Mouse (Mus musculus) bone marrow macrophage, adult 2 months (primary cell): ENCODE results near the gene Prkar1b. TPM values are rescaled to one million over a fixed set of nuclear protein-coding genes. Genes with fewer than 3 reads are reported as not detected.
A peak's percentile ranks its signal among the peaks of the same experiment; 100 is the strongest.

Experiments used
- H3K27ac ChIP-seq: 2 replicates; pipeline ENCODE4 v1.5.1; 2012; ENCODE audit warnings: low read depth, low read length; ENCODE audit not compliant: insufficient read depth
- H3K4me1 ChIP-seq: 2 replicates; pipeline ENCODE4 v1.6.1; 2012; ENCODE audit warnings: low read length; ENCODE audit not compliant: control insufficient read depth, insufficient read depth
- H3K4me3 ChIP-seq: 2 replicates; pipeline ENCODE4 v1.5.1; 2012; ENCODE audit warnings: mild to moderate bottlenecking, low read length, moderate library complexity; ENCODE audit not compliant: insufficient read depth
- CTCF ChIP-seq: IDR thresholded peaks from 2 replicates; pipeline ENCODE4 v1.5.1; 2012; ENCODE audit warnings: low read depth, mild to moderate bottlenecking, low read length, moderate library complexity
- POLR2A ChIP-seq: IDR thresholded peaks from 2 replicates; pipeline ENCODE4 v1.6.1; 2012; ENCODE audit warnings: mild to moderate bottlenecking, low read depth, low read length, borderline replicate concordance
- polyA plus RNA-seq: library from polyadenylated mRNA; stranded (reverse); fragments of >200 nt; gene quantifications from 2 replicates; pipeline ENCODE4 v1.2.4, GENCODE M21; 2012; ENCODE audit not compliant: missing spikeins, insufficient read depth, insufficient read length

The Prkar1b gene
- polyA plus RNA-seq, 1 experiment, result 2.1 TPM

DNA sequence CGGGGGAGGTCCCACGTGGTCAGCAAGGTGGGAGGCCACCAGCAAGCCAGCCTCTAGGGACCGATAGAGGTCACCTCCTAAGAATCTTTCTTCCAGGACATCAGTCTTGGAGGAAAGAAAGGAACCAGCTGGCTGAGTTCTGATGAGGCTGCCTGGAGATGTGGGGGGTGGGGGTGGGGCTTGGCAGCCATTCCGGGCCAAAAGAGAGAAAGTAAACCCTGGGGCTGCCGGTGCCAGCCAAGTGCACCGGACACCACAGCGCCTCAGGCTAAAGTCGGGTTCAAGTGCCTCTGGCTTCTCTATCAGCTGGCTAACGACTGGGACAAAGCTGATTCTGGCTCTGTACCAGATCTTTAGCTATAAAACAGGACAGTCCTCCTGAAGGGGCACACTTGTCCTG is 74.0 kb downstream of the Prkar1b start:
- TF ChIP-seq POLR2A (no peak), CTCF (no peak)
- Histone ChIP-seq H3K4me3 (no peak overlapping the region), H3K27ac (no peak overlapping the region), H3K4me1 (no peaks in the 10 kb centered on the region)

DNA sequence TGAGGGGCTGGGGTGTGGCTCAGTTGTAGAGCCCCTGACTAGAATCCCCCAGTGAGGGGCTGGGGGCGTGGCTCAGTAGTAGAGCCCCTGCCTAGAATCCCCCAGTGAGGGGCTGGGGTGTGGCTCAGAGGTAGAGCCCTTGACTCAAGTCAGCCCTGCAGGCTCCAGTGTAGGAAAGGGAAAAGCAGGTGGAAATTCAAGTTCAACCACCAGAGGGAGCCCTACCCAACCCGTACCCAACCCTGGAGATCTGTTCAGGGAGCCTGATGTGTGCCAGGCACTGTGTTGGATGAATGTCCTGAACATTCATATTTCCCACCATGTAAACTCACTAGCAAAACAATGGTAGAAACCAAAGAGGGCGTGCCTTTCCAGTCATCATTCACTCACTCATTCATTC is 74.7 kb downstream of the Prkar1b start:
- no peak overlapping the region for H3K4me3 ChIP-seq
- H3K4me1 ChIP-seq, result no peaks in the 10 kb centered on the region
- no peak overlapping the region for H3K27ac ChIP-seq
- TF ChIP-seq POLR2A, result no peak
- TF ChIP-seq CTCF, result peak; percentile 55

DNA sequence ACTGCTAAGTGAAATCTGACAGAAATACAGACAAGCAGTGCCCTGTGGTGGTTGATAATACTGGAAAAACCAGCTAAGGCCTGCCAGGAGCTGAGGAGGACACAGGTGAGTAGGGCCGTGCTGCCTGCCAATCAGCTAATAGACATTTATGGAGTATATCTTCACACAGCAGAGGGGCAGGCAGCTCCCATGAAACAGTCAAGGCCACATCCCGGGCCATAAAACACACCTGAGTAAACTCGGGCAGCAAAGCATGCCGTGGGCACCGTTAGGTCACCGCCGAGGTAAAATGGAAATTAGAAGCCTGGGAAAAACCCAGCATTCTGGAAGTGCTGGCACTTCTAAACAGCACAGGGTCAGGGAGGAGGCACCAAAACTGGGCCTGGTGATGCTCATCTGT is 75.8 kb downstream of the Prkar1b start:
- Histone ChIP-seq H3K27ac (no peak overlapping the region), H3K4me3 (no peak overlapping the region), H3K4me1 (no peaks in the 10 kb centered on the region)
- no peak for TF ChIP-seq POLR2A
- no peak for TF ChIP-seq CTCF

DNA sequence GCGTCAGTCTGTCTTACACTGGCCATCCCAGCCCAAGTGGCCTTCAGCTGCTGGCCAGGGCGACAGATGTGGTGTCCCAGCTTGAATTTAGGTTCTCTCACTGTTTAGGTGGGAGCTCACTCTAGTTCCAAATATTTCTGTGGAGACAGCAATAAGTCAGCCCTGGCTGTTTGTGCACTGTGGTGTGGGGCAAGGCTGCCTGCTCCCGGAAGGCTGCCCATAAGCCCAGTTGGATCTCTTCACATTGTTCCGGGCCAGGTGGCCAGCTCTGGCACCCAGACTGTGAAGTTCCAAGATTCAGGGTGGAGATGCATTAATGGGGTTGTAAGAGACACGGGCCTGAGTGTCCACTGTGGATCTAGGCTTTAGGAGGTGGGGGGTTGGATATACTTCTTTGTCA is 76.9 kb downstream of the Prkar1b start:
- TF ChIP-seq CTCF (no peak), POLR2A (no peak)
- no peak overlapping the region for H3K27ac ChIP-seq

DNA sequence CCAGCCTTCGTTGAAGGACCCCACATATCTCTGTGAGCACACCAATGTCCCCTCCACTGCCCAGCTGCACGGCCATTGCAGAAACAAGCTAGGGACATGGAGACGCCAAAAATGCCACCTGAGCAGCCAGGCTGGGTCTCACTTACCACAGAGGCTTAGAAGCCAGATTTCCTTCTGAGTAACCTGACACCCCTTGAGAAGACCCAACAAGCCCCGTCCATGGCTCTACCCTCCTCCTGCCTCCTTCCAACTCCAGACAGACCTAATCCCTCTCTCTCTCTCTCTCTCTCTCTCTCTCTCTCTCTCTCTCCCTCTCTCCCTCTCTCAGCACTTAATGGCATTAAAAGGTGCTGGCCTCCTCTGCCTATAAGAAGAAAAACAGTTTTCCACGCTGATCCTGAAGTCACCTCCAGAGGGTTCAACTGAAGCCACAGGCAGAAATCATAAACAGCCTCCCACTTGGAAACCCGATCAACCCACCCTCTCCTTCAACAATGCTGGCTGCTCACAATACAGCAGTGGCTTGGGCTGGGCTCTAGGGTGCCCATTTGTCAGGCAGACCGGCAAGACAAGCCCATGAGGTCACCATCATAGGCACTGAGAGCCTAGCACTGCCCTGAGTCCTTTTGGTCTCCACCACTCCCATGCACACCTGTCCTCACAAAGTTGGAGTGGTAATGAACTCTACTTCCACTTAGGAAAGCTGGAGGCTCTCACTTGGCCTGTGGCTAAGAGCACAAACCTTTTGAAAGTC is 82.8 kb downstream of the Prkar1b start:
- TF ChIP-seq POLR2A, result no peak
- Histone ChIP-seq H3K4me1 (no peaks in the 10 kb centered on the region), H3K27ac (no peak overlapping the region), H3K4me3 (no peak overlapping the region)

More for the DNA sequence above, 76.9 kb downstream of the Prkar1b start:
- H3K4me3 ChIP-seq, result no peak overlapping the region
- H3K4me1 ChIP-seq, result no peaks in the 10 kb centered on the region

DNA sequence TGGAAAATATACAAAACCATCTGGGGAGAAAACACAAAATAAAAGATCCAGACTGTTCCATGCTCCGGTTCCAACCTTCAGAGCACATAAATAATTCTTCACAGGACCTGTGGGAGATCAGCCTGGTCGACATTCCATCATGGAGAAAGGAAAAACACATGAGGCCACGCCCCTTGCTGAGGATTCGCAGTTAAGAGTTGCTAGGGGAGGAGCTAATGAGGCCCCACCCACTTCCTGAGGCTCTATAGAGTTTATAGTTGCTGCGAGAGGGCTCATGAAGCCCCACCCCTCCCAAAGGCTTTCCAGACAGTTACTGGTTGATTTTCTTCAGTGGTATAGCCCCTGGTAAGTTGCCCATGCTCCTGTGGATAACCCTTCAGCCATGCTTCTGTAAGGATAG is 85.2 kb downstream of the Prkar1b start:
- peaks cover 15% of the 10 kb centered on the region for H3K4me1 ChIP-seq
- TF ChIP-seq POLR2A (no peak), CTCF (no peak)
- H3K27ac ChIP-seq, result no peak overlapping the region
- H3K4me3 ChIP-seq, result no peak overlapping the region

DNA sequence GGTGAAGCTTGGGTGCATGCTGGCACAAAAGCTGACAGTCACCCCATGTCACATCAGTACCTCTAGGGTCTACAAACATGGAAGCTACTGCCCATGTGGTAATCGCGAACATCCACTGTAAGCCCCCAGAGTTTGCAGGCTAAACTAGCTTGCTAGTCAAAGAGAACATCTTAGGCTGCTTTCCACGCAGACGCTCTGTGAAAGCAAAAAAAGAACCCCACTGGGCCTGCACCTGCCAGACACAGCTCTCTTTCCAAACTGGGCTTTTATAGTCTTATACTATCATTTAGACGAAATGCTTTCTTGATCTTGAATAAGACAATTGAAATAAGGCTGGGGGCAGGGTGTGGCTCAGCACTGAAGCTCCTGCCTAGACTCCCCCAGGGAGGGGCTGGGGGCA is 88.1 kb downstream of the Prkar1b start:
- no peak overlapping the region for H3K4me3 ChIP-seq
- no peak overlapping the region for H3K27ac ChIP-seq
- no peak for TF ChIP-seq CTCF
- peaks cover 30% of the 10 kb centered on the region for H3K4me1 ChIP-seq

DNA sequence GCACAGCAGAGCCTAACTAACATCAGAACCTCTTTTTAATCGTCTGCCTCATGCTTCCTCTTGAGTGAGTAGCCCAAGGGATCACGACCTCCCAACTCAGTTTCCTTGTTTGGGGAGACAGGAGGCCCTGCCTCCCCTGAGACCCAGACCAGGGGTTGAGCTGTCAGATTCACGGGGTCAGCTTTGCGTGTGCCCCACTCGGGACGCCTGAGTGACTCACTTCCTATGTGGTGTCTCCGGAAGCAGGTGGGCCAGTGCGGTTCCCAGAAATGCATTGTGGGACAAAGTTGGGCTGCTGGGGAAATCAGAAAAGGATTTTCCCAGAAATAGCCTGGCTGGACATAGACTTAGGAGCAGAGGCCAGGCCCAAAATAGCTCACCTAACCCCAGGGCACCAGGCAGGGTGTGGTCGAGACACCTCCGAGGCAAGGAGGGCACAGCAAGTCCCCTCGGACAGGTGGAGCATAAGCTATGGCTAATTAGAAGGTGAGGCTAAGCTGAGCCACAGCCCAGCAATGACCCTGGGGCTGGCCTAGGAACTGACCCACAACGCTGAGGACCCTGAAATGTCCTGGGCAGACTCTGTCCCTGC is 89.2 kb downstream of the Prkar1b start:
- H3K27ac ChIP-seq, result 0 out of 2 replicates have a peak overlapping the region, but pooled peaks have one; percentile 25
- TF ChIP-seq CTCF (no peak), POLR2A (no peak)

DNA sequence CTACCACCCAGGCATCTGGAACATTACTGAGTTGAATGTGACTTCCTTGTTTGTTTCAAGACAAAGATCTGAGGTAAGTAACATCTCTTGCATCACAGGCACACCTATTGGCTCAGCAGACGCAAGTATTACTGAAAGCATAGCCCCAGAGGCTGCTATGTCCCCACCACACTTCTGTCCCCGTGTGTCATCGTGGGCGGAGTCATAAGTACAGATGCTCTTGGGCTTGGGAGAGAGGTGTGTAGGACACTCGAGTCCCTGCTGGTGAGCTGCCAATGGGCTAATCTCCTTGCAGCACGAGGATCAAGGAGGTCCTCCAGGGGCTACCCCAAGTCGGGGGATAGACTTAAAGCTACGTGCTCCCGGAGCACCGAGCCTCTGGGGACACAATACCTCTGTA is 96.6 kb downstream of the Prkar1b start:
- TF ChIP-seq CTCF (no peak), POLR2A (no peak)
- peaks cover 8% of the 10 kb centered on the region; the same call in 1 of the 2 replicates for H3K4me1 ChIP-seq
- H3K27ac ChIP-seq, result no peak overlapping the region
- H3K4me3 ChIP-seq, result no peak overlapping the region

More for the DNA sequence above, 89.2 kb downstream of the Prkar1b start:
- Histone ChIP-seq H3K4me1 (peaks cover 33% of the 10 kb centered on the region), H3K4me3 (no peak overlapping the region)

DNA sequence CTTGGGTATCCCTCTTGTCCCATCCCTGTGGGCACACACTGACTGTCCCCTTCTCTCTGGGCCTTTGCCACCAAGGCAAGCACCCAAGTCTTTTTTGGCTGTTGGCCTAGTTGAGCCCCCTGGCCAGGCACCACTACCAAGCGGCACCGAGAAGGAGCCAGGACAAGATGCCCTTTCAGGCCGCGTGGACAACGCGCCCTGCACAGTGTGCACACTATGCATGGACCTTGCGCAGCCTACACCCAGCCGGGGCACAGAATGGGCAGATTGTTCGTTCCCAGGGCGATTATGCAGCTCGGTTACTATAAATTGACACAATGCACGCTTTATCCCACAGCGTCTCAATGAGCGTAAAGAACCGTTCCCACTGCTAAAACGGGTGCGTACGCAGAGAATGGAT is 98.5 kb downstream of the Prkar1b start:
- TF ChIP-seq CTCF (no peak), POLR2A (no peak)
- Histone ChIP-seq H3K4me3 (no peak overlapping the region), H3K27ac (no peak overlapping the region), H3K4me1 (0 out of 2 replicates have a peak, but pooled peaks cover under 1% of the 10 kb centered on the region)
